Mouse (Mus musculus): ENCODE data around the gene Gm1673. TPM values are rescaled to one million over a fixed set of nuclear protein-coding genes. Genes with fewer than 3 reads are reported as not detected.
"Not testable (repeated sequence)": the region's sequence is repeated elsewhere in the genome, so short reads cannot be mapped to it uniquely, and the experiment has no call there.

Gm1673 gene
- 64.5 and 96.5 TPM in 2 replicates for polyA plus RNA-seq (2015; fragmentation: Nextera tagmentation; extraction: Ambion mirVana)

- Histone ChIP-seq H3K4me1 (peaks cover 18% of the 10 kb centered on the region), H3K36me3 (0 out of 2 replicates have a peak, but pooled peaks cover 5% of the 10 kb centered on the region), H3K4me2 (peak within 1 kb of the TSS; percentile 95), H3K4me3 (peak within 1 kb of the TSS; percentile 84), H3K9ac (peak within 1 kb of the TSS; percentile 54), H3K27me3 (no peaks in the 10 kb centered on the region), H3K27ac (peak within 1 kb of the TSS; percentile 57), H3K9me3 (no peaks in the 10 kb centered on the region)
- WGBS, result under 1% methylated on average over 88 of the region's 88 CpGs
- ATAC-seq (ENCODE audit: insufficient number of reproducible peaks, low FRiP score, low TSS enrichment, low read depth), result peak; percentile 84
Measured at GRCm38 (mm10) chr5:33983309-33984121, at the start of gene Gm1673. TSS of gene Gm1673 (plus strand) at chr5:33983433.

DNA sequence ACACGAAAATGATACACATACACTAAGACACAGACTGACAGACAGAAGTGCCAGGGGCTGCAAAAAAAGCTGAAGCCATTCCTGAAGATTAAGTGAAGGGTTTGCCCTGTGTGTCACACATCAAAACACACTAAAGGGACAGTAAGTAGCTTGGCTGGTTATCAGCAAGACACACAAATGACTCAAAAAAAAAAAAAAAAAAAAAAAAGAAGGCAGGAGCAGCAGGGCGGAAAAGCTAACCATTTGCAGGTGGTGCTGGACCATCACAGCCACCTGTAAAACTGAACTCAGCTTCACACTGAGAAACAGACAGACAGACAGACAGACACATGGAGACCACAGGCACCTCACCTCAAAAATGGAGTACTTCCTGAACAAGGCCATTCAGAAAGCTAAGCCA lies 49.2 kb upstream of the Gm1673 start:
- Histone ChIP-seq H3K36me3 (peaks cover 21% of the 10 kb centered on the region), H3K4me2 (no peak overlapping the region), H3K27ac (no peak overlapping the region), H3K9ac (no peak overlapping the region), H3K9me3 (no peaks in the 10 kb centered on the region), H3K4me3 (no peak overlapping the region), H3K27me3 (no peaks in the 10 kb centered on the region), H3K4me1 (peaks cover 17% of the 10 kb centered on the region)
- WGBS, result 86% methylated on average over 2 of the region's 2 CpGs
- ATAC-seq (ENCODE audit: insufficient number of reproducible peaks, low FRiP score, low TSS enrichment, low read depth), result no peak

DNA sequence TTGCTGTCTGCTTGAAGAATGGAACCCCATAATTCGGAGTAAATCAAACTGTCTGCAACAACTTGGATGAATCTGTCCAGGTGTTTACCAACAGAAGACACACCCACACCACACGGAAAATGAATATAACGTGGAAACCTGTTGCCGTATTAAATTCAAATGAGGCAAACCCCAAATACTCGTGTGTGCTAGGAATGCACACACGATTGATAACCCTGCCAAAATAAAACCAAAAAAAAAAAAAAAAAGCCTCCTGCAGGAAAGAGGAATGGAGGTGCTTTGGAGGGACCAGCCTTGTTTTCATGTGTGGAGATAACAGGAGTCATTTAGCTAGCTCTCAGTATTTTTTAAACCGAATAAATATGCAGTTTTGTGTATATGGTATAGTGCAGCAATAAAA lies 48.4 kb upstream of the Gm1673 start:
- H3K36me3 ChIP-seq, result peaks cover 20% of the 10 kb centered on the region
- WGBS, result 67% methylated on average over 7 of the region's 7 CpGs
- H3K27me3 ChIP-seq, result no peaks in the 10 kb centered on the region
- peak overlapping the region; percentile 98 for H3K4me3 ChIP-seq
- H3K4me1 ChIP-seq, result peaks cover 17% of the 10 kb centered on the region
- ATAC-seq (ENCODE audit: insufficient number of reproducible peaks, low FRiP score, low TSS enrichment, low read depth), result no peak
- H3K9me3 ChIP-seq, result no peaks in the 10 kb centered on the region
- no peak overlapping the region for H3K9ac ChIP-seq
- no peak overlapping the region for H3K27ac ChIP-seq
- peak overlapping the region; percentile 45 for H3K4me2 ChIP-seq

DNA sequence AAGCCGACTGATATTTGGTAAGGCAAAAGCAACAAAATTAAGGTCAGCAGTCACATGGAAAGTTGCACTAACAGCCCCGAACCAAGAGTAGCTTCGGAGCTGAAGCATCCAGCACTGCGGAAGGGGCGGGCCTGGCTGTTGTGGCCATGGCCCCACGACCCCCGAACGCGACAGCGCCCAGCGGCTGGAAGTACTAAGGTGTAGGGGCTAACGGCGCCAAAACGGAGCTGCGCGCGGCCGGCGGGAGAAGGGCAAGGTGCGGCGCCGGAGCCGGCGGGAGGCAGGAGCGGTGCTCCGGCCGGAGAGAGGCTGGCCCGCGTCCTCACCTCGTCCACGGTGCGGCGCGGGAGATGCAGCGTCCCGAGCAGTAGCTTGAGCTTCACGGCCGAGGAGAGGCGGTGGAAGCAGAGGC lies 47.5 kb upstream of the Gm1673 start:
- peak overlapping the region; percentile 93 for H3K9ac ChIP-seq
- H3K27me3 ChIP-seq, result no peaks in the 10 kb centered on the region
- H3K27ac ChIP-seq, result peak overlapping the region; percentile 96
- ATAC-seq (ENCODE audit: insufficient number of reproducible peaks, low FRiP score, low TSS enrichment, low read depth), result peak; percentile 13
- under 1% methylated on average over 39 of the region's 39 CpGs for WGBS
- H3K4me3 ChIP-seq, result peak overlapping the region; percentile 98
- peak overlapping the region; percentile 45 for H3K4me2 ChIP-seq
- peaks cover 15% of the 10 kb centered on the region; the same call in 1 of the 2 replicates for H3K36me3 ChIP-seq
- no peaks in the 10 kb centered on the region for H3K9me3 ChIP-seq
- H3K4me1 ChIP-seq, result peaks cover 17% of the 10 kb centered on the region

GRCm38 (mm10) chr5:33936120-33936707 lies 47.0 kb upstream of the Gm1673 start, which contains the start of gene Nelfa:
TSS of gene Nelfa (minus strand) at chr5:33936413.
- Histone ChIP-seq H3K27me3 (no peaks in the 10 kb centered on the region), H3K36me3 (peaks cover 14% of the 10 kb centered on the region; the same call in 1 of the 2 replicates), H3K9ac (peak within 1 kb of the TSS; percentile 93), H3K4me3 (peak within 1 kb of the TSS; percentile 98), H3K4me1 (peaks cover 17% of the 10 kb centered on the region), H3K4me2 (peak within 1 kb of the TSS; percentile 68), H3K9me3 (no peaks in the 10 kb centered on the region), H3K27ac (peak within 1 kb of the TSS; percentile 96)
- ATAC-seq (ENCODE audit: insufficient number of reproducible peaks, low FRiP score, low TSS enrichment, low read depth), result peak; percentile 98
- WGBS, result under 1% methylated on average over 60 of the region's 61 CpGs

DNA sequence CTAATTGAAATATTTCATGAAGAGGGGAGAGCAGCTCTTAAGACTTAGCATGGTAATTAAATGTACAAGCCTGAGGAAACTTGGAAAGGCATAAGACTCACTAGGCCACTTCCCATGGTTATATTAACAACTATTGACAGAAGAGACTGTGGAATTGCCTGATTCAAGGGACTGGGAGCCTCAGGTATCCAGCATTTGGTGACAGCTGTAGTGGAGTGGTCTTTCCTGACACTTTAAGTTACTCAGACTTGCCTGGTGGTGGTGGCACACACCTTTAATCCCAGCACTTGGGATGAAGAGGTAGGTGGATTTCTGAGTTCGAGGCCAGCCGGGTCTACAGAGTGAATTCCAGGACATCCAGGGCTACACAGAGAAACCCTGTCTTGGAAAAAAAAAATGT lies 46.0 kb upstream of the Gm1673 start:
- H3K4me3 ChIP-seq, result peak overlapping the region; percentile 98
- peaks cover 17% of the 10 kb centered on the region for H3K4me1 ChIP-seq
- no peak overlapping the region for H3K27ac ChIP-seq
- H3K27me3 ChIP-seq, result no peaks in the 10 kb centered on the region
- WGBS, result 96% methylated on average over 2 of the region's 2 CpGs
- peak overlapping the region; percentile 68 for H3K4me2 ChIP-seq
- H3K36me3 ChIP-seq, result peaks cover 9% of the 10 kb centered on the region; the same call in 1 of the 2 replicates
- H3K9me3 ChIP-seq, result no peaks in the 10 kb centered on the region
- no peak for ATAC-seq (ENCODE audit: insufficient number of reproducible peaks, low FRiP score, low TSS enrichment, low read depth)
- H3K9ac ChIP-seq, result no peak overlapping the region

- Histone ChIP-seq H3K27me3 (no peaks in the 10 kb centered on the region), H3K9ac (no peak overlapping the region), H3K4me1 (peaks cover 17% of the 10 kb centered on the region), H3K4me2 (no peak overlapping the region), H3K4me3 (no peak overlapping the region), H3K36me3 (peaks cover 7% of the 10 kb centered on the region; the same call in 1 of the 2 replicates), H3K27ac (no peak overlapping the region), H3K9me3 (no peaks in the 10 kb centered on the region)
- ATAC-seq (ENCODE audit: insufficient number of reproducible peaks, low FRiP score, low TSS enrichment, low read depth), result no peak
- WGBS, result 87% methylated on average over 3 of the region's 3 CpGs
Measured at GRCm38 (mm10) chr5:33938448-33938847, 44.8 kb upstream of the Gm1673 start.

- not testable (repeated sequence) for H3K4me2 ChIP-seq; H3K9ac ChIP-seq; H3K9me3 ChIP-seq; H3K27ac ChIP-seq; ATAC-seq (ENCODE audit: insufficient number of reproducible peaks, low FRiP score, low TSS enrichment, low read depth); H3K4me1 ChIP-seq; H3K36me3 ChIP-seq; H3K4me3 ChIP-seq; H3K27me3 ChIP-seq
- 89% methylated on average over 16 of the region's 16 CpGs for WGBS
Measured at GRCm38 (mm10) chr5:33947035-33947434, 36.2 kb upstream of the Gm1673 start.

- H3K36me3 ChIP-seq, result no peaks in the 10 kb centered on the region
- no peak overlapping the region for H3K9ac ChIP-seq
- no peaks in the 10 kb centered on the region for H3K4me1 ChIP-seq
- no peaks in the 10 kb centered on the region for H3K27me3 ChIP-seq
- H3K4me2 ChIP-seq, result no peak overlapping the region
- 92% methylated on average over 4 of the region's 4 CpGs for WGBS
- H3K27ac ChIP-seq, result no peak overlapping the region
- H3K4me3 ChIP-seq, result no peak overlapping the region
- ATAC-seq (ENCODE audit: insufficient number of reproducible peaks, low FRiP score, low TSS enrichment, low read depth), result no peak
- 0 out of 2 replicates have a peak, but pooled peaks cover 6% of the 10 kb centered on the region for H3K9me3 ChIP-seq
Measured at GRCm38 (mm10) chr5:33948314-33948713, 34.9 kb upstream of the Gm1673 start.

GRCm38 (mm10) chr5:33953471-33954185 lies 29.6 kb upstream of the Gm1673 start:
- no peak for ATAC-seq (ENCODE audit: insufficient number of reproducible peaks, low FRiP score, low TSS enrichment, low read depth)
- no peak overlapping the region for H3K4me2 ChIP-seq
- H3K27ac ChIP-seq, result no peak overlapping the region
- H3K4me3 ChIP-seq, result no peak overlapping the region
- no peaks in the 10 kb centered on the region for H3K4me1 ChIP-seq
- H3K9me3 ChIP-seq, result 0 out of 2 replicates have a peak, but pooled peaks cover 7% of the 10 kb centered on the region
- H3K36me3 ChIP-seq, result no peaks in the 10 kb centered on the region
- no peaks in the 10 kb centered on the region for H3K27me3 ChIP-seq
- 88% methylated on average over 17 of the region's 17 CpGs for WGBS
- H3K9ac ChIP-seq, result no peak overlapping the region

GRCm38 (mm10) chr5:33954354-33954753 lies 28.9 kb upstream of the Gm1673 start:
- Histone ChIP-seq H3K27me3 (no peaks in the 10 kb centered on the region), H3K4me1 (no peaks in the 10 kb centered on the region), H3K36me3 (no peaks in the 10 kb centered on the region), H3K9ac (no peak overlapping the region), H3K9me3 (0 out of 2 replicates have a peak, but pooled peaks cover 7% of the 10 kb centered on the region), H3K27ac (no peak overlapping the region), H3K4me2 (no peak overlapping the region), H3K4me3 (no peak overlapping the region)
- no peak for ATAC-seq (ENCODE audit: insufficient number of reproducible peaks, low FRiP score, low TSS enrichment, low read depth)
- WGBS, result 47% methylated on average over 10 of the region's 10 CpGs

All from limb, embryonic 15.5 days (tissue).